Mouse (Mus musculus): ENCODE measurements at regions not wholly inside any gene's neighbourhood (a gene's known extent, or its start where the extent isn't known, plus 50 kb on each side); places are given as distances from the start of the nearest gene placed in this dataset.

DNA sequence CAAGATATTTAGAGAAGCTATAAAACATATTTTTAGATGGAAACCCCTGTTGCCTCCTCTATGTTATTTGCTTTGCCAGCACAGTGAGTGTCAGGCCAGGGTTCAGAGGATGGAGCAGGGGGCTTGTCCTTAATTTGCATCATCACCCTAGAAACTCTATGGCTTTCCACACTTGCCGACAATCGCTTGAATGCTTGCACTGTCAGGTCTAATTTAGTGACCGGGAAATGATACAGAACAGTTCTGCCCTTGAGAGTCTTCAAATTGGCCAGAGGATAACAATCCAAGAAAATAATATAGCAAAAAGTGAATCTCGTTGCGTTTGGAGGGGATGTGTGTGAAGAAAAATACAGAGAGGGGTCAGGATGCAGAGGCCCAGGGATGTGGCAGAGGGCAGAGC, 441.9 kb upstream of the Gm6657 start:
- no peak for TF ChIP-seq ZNF384 (IDR thresholded peaks at IDR 0.05; ENCODE audit: low read depth, low read length)
- TF ChIP-seq CHD2 (IDR thresholded peaks at IDR 0.05; ENCODE audit: low read depth, low read length), result no peak
- TF ChIP-seq HCFC1 (IDR thresholded peaks at IDR 0.05; ENCODE audit: borderline replicate concordance, insufficient read depth, low read length), result no peak
